Mouse (Mus musculus) stomach, postnatal 0 days (tissue): ENCODE results near the gene Dnal4.

Source experiments
- CTCF ChIP-seq: IDR thresholded peaks from 2 replicates; pipeline ENCODE4 v1.5.1; 2016; ENCODE audit warnings: antibody characterized with exemption, low read depth, mild to moderate bottlenecking, moderate library complexity
- EP300 ChIP-seq: optimal IDR thresholded peaks from 2 replicates; pipeline ENCODE3; 2016; ENCODE audit warnings: antibody characterized with exemption

DNA sequence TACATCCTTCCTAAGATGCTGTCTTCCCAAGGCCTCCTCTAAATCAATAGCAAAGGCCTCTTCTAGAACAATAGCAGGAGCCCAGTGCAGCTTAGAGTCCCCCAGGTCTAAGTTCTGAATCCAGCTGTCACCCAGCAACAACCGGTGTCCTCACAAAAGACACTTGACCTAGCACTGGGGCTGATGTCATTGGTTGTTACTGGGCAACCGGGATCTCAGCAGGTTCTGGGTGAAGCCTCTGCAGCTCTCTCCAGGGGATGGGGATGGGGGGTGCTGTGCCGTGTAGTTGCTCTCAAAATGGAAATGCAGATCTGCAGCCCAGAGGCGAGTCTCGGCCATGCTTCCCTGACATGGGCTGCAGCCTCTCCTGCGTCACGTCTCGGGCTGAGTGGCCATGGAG lies 10.2 kb upstream of the Dnal4 start:
- TF ChIP-seq CTCF, result no peak
- TF ChIP-seq EP300, result no peak
